Mouse (Mus musculus): ENCODE results near the gene Kif16b. TPM values are rescaled to one million over a fixed set of nuclear protein-coding genes. Genes with fewer than 3 reads are reported as not detected.

The Kif16b gene
- total RNA-seq, 2 experiments from 2014 or later: 24.0 to 24.2 TPM

DNA sequence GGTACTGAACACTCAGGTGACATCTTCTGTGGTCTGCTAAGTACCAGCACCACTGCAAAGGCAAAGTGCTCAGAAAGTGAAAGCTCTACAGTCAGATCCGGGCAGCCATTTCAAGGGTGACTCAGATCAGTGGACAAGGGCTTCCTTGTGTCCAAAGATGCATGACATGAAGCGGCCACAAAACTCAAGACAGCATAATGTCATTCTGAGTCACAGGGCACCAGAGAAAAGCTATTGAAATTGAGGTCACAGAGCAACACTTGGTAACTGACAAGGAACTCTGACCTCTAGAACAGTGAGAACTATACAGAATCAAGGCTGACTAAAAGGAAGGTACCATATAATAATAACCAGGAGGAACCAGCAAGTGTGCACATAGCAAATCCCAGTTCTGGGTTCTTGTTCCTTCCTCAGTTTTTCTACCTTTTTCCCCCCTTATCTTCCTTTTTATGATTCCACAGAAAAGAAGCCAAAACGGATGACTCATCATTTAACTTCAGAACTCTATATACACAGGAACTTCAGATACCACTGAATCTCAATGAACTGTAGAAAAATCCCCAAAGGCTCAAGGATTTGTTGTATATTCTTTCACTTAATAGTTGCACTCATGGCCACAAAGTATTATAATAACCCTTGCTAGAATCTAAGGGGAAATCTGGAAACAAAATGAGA is 143.1 kb downstream of the Kif16b start:
- DNase-seq: no peak
- intact Hi-C loops (cut with DNase I): no loop called here

DNA sequence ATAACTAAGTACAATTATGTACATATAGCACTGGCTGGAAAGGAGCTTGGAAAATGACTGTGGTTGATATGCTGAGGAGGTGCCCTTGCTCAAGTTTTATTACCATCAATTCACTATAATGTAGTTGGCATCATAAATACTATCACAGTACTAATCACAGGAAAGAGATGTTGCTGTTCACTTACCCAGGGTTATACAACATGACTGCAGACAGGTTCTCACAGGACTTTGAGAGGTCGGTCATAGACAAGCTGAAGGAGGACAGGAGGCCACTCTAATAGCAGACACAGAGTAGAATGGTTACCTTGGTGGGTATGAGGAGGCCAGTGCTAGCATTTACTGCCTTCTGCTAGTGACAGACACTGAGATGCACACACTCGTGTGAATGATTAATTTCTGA is 162.0 kb downstream of the Kif16b start:
- intact Hi-C loops (cut with DNase I): no loop called here
- no peak for DNase-seq

DNA sequence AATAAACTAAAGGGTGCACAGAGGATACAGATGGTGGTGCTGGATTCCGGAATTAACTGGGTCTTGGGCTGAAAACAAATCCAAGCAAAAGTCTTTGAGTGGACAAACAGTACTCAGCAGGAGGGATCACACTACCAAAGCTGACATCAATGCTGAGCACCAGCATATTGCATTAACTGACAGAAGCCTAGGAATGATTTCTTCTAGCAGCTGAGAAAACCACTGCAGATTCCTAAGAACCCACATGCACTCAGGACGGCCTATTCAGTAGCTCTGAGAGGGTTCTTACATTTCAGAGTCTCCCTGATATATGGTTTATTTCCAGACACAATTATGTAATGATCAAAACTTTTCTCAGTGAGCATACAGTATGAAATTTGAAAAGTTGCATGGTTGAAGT is 162.8 kb downstream of the Kif16b start:
- intact Hi-C loops (cut with DNase I): no loop called here
- no peak for DNase-seq

DNA sequence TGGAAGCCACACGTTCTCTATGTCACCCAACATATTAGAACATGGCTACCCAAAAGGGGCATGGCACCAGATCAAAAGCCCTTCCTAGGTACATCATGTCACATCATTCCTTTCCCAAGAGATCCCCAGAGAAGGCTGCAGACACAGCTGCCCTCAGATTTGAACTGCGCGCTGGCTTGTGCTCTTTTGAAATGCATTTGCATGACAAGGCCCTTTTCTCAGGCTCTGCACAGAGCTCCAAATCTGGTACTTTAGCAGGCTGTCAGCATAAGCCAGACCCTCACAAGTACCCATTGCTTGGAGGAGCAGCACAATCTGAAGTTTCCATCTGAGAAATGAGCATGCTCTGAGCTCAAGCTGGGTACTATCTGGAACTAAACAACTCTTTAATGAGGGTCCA is 165.6 kb downstream of the Kif16b start:
- no peak for DNase-seq
- intact Hi-C loops (cut with DNase I): no loop called here

DNA sequence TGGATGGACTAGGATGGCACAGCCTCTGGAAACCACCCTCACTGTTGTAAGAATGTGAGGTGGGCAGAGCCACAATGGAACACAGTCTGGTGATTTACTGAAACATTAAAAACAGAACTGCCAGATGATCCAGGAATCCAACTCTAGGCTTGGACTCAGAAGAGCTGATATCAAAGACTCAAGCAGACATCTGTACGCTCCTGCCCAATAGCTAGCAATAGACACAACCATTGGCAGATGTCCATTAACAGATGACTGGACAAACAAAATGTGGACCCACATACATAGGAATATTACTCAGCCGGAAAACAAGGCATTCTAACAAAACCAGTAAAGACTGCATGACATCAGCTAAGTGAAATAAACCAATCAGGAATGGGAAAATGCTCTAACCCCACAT is 167.3 kb downstream of the Kif16b start:
- DNase-seq: no peak
- intact Hi-C loops (cut with DNase I): no loop called here

DNA sequence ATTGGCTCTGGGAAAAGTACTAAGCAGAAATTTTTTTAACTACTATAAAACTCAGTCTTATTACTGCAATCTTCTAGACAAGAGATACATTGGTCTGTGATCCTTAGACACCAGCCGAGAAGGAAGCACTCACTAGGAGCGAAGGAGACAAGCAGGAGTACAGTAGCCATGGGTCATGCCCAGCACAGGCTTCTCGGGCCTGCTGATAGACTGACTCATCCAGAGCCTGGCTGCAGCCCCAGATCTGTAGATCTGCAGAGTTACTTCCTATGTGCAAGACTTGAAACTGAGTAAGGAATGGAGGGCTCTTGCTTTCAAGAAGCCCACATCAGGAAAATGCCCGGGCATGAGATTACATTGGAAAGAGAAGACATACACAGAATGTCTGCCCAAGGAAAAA is 169.0 kb downstream of the Kif16b start:
- no peak for DNase-seq
- intact Hi-C loops (cut with DNase I): no loop called here

DNA sequence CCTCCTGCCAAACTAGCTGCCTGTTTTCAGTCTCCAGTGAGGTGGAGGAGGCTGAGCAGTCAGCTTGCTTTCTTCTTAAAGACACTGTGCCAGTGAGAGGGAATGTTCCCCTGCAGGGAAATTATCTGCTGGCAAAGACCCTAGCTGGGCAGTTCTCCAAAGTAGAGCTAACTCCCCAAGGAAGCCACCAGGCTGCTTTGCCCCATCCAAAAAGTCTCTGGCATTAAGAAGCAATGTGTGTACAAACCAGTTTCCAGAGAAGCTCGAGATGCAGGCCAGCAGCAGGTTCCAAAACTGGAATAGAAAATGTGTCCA is 169.6 kb downstream of the Kif16b start:
- intact Hi-C loops (cut with DNase I): no loop called here
- DNase-seq: peak; percentile 54 to 61

DNA sequence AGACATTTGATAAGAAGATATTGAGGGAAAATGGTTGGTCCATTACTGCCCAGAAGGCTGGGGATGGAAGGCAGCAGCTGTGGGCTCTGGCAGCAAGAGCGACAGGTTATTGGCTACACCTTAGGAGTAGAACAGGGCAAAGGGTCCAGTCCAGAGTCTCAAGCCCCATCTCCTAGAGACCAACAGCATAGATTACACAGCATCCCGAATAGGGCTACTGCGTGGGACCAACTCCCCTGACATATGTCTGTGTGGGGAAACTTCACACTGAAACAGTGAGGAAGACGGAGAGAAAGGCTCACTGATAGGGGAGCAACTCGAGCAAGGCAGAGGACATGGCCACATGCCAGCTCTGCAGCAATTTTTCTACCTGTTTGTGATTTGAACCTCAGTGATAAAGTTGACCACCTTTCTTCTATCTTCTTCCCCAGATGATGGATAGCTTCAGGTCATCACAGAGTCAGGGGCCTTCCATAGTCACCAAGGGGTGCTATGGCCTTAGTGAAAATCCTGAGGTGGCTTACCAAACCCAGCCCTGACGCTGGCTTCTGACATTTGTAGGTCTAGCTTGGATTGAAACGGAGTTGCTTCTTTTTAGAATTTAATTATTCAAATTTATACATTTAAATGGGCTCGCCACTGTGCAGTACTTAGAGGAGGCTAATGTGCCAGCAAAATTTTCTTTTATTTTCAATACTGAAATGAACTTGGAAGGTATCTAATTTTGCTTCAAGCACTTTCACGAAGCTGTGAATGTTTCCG is 170.1 kb downstream of the Kif16b start:
- intact Hi-C loops (cut with DNase I): no loop called here

DNA sequence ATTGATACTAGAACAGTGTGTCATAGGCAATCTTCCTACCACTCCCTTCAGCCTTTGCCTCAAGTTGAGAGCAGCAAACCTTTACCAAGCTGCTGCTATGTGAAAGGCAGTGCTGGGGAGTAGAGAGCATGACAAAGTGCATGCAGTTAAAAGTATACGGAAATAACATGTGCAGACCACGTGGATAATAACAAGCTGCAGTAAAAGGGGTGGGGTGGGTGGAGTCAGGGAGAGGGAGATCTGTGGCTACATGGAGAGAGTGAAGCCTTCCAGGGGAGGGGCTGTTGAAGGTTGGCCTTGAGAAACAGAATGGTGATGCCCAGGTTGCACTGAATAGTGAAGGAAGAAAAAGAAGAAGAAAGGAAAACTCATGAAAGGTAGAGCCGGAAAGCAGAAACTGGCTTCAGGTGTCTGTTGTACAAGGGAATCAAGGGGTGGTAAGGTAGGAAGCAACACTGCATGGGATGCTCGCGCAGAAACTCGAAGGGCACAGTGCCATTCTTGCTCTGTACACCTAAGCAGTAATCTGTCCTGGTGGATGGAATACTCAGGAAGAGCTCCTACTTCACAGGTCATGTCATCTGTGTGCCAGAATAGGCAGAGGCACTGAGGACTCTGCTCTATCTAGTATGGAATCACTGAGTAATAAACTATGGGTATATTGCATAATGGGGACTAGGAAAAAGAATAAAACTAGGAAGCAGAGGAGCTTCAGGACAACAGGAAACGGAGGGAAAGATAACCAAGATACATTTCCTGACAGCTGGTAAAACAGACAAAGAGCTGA is 176.9 kb downstream of the Kif16b start:
- intact Hi-C loops (cut with DNase I): no loop called here
- DNase-seq: no peak

More for the DNA sequence above, 170.1 kb downstream of the Kif16b start:
- DNase-seq: no peak

DNA sequence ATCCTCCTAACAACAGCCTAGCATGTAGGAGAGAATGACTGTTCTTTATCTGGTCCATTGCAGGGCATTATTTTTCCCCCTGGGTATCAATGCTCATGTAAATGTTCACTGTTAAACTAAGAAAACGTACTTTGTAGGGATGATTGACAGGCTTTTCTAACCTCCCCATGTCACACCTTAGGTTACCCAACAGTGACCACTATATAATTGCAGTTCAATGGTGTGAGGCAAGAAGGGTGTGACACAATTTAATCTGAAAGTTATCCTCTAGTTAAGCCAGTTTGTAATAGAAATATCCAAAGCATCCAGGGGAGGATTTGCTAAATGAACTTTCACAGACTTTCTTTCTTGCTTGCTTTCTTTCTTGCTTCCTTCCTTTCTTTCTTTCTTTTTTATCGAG is 181.2 kb downstream of the Kif16b start:
- DNase-seq: no peak
- intact Hi-C loops (cut with DNase I): no loop called here

DNA sequence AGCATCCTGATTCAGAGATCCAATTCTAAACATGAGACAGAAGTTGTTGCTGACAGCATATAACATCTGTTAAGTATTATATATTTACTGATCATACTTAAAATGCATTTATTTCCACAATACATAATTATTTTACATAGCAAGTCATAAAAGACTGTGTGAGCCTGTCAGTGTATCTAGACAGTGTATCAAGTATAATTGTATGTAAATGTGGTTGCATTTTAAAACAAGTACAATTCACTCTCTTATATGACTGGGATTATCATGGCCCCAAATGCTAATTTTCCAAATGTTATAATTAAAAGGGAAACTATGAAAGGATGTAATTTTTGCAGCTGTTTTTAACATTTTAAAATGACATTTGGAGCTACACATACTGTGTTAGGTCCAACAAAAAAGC is 182.3 kb downstream of the Kif16b start:
- intact Hi-C loops (cut with DNase I): no loop called here

DNA sequence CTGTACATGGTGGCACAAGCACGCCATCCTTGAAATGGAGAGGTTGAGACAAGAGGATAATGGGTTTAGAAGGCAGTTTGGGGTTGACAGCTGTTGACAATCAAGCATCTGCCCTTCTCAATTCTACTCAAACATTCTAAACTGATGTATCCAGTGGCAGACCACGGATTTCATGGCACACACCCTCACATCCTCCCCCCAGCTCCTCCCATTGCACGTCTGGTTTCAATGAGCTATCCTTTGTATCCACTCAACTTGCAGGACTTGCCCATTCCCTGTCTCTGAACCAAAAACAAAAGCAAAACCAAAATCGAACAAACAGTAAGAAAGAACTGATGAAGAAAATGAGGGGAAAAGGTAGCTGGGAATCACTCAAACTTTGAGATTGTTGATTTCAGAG is 183.7 kb downstream of the Kif16b start:
- intact Hi-C loops (cut with DNase I): no loop called here
- DNase-seq: no peak

More for the DNA sequence above, 182.3 kb downstream of the Kif16b start:
- no peak for DNase-seq

DNA sequence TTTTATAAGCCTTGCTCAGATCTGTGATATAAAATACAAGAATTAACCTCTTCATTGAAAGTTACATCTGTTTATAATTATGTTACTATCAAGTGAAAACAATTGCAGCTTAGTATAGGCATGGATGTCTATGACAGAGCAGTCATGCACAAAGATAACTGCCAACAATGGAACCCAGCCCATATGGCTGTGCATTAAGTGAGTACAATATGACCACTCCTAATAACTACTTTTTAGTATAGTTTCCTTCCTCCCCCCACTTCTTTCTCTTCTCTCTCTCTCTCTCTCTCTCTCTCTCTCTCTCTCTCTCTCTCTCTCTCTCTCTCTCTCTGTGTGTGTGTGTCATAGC is 185.4 kb downstream of the Kif16b start:
- no peak for DNase-seq
- intact Hi-C loops (cut with DNase I): no loop called here

DNA sequence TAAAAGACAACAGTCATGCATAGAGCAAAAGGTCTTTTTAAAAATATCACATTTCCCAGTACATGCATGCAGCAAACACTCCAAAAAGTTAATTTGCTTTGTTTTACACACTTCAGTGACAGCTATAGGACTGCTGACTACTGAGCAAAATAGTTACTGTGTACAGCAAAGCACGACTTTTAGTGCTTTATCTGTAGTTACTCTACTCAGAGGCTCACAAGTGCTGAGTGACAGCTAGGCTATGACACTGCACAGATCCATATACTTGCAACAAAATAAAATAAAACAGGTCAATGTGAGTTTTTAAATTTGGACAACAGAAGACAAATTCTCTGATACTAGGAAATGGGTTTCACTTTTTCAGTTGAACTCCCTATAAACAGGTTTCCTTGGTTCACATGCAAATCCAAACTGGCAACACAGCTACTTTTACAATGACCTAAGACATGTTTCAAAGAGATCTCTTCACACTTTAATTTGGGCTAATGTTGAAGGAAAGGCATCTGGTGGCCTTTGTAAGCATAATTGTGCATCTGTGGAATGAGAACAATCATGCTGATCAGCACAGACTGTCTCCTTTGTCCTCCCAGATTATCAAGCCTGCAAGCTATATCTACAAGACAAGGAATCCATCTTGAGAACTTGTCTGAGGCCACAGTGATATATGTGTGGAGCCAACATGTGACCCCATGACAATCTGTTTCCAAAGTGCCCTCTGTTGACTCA is 186.0 kb downstream of the Kif16b start:
- no peak for DNase-seq
- intact Hi-C loops (cut with DNase I): no loop called here

DNA sequence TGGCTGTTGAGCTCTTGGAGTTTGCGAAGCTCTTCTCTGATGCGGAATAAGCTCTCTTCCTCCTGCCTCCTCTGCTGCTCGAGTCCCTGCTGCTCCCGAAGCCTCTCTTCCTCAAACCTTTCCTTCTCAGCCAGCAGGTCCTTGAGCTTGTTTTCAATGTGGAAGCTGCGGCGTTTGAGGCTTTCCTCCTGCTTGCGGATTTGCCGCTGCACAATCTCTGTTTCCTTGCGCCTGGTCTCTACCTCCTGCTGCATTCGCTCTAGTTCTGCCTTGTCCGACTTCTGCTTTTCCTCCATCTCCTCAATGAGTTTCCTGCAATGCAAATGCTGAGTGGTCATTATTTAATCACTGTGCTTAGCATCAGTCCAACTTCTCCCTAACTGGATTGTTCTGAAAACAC is 188.6 kb downstream of the Kif16b start:
- intact Hi-C loops (cut with DNase I): no loop called here
- no peak for DNase-seq

DNA sequence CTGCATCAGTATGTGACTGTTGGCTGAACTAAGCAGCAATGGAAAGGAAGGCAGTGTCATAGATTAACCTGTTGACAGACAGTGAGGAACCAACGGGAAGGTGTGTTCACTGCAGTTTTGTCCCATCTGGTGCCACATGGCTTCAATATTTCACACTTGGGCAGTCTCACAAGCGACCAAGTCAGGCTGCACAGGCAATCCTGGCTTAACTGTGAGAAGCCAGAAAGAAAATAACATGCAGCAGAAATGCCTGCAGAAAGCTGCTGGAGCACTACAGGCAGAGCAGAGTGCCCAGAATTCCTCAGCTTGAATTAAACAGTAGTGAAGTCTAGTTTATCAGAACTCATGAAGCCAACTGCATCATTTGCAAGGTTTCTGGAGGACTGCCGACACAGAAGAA is 192.0 kb downstream of the Kif16b start:
- intact Hi-C loops (cut with DNase I): no loop called here
- no peak for DNase-seq

DNA sequence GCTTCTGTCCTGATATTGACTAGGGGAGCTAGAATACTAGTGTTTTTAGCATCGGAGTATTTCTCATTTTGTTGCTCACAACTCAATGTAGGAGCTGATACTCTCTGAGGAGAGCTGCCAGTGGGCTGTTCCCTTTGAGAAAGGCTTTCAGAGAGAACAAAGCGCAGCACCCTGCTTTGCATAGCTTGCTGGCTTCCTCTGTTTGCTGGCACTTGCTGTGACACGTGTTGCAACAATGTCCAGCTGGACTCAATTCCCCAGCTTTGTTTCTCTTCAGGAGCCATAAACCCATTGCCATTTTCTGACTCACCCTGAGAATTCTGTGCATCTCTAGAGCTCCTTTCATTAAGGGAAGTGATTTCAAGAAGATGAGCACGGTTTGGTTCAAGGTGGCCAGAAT is 200.6 kb downstream of the Kif16b start:
- intact Hi-C loops (cut with DNase I): no loop called here
- DNase-seq: peak; percentile 31 to 40

DNA sequence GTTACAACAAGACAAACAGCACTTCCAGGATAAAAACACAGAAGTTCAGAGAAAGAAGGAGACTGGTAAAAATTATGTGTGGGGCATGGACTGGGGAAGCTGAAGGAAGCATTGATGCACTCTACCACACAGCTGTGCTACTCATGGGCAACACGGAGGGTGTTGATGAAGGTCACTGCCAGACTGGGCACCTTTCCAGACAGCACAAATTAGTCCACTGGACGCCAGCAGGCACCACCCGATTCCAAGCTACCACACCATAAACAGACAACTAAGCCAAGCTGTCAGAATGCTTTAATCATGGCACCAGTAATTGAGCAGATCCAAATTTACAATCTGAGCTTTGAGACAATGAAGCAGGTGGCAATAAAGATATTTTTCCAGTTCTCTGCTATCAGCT is 202.7 kb downstream of the Kif16b start:
- peak; percentile 55 to 64 for DNase-seq
- intact Hi-C loops (cut with DNase I): no loop called here

DNA sequence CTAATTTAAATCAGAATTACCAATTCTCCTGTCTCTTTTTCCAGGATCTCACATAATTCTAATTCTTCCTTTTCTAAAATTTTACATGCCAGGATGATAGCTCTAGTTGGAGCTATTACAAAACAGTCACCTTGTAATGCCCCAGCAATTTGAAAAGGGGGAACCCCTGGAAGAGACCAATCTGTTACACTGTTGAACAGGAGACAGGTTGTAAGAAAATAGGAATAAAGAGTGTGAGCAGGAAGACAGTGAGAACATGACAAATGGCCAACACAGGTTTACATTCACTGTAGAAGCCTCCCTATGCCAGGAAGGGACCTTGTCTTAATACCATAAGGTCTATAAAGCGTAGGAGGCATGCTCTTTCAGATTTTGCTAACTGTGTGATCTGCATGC is 206.4 kb downstream of the Kif16b start:
- DNase-seq: no peak
- intact Hi-C loops (cut with DNase I): no loop called here

DNA sequence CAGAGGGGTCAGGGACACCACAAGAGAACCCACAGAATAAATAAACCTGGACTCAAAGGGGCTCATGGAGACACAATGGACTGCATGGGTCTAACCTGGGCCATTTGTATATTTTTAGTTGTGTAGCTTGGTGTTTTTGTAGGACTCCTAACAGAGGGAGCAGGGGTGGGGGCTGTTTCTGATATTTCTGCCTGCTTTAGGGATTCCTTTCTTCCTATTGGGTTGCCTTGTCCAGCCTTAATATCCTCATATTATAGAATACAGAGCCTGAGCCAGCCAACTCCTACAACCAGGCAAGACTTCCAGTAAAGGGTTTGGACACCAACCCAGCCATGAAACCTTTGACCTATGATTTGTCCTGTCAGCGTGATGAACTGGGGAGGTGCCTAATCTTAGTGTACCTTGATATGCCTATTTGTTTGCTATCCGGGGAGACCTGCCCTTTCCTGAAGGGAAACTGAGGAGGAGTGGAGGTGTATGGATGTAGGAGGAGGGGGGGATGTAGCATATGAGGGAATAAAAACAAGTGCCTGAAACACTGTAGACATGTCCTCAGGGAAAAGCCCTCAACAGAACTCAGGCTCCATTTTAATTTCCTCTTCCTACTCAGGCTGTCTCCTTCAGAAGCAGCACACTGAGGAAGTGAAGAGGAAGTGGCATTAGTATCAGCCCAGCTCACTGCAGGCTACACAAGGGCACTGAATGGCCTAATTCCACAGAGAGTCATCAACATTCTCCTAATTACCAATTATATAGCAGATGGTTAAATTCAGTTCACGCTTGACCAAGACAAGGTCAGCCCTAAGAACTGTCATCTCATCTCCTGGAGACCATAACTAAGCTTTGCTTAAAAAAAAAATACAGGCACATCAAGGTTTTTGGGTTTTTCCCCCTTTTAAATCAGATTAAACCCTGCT is 207.1 kb downstream of the Kif16b start:
- intact Hi-C loops (cut with DNase I): no loop called here
- DNase-seq: no peak

Data from heart, postnatal 14 days (tissue).